Mouse (Mus musculus) heart, embryonic 11.5 days (tissue): ENCODE measurements around the gene Camkk2. TPM values are rescaled to one million over a fixed set of nuclear protein-coding genes. Genes with fewer than 3 reads are reported as not detected.

Source experiments
- ATAC-seq: fragments of 200-750 bp; cut with Nextera tagmentation; replicated peaks from 2 replicates; pipeline ENCODE4 v1.8.0; 2017; ENCODE audit warnings: moderate library complexity; ENCODE audit not compliant: insufficient number of reproducible peaks, low FRiP score, low TSS enrichment
- H3K27ac ChIP-seq: fragments of 300-500 bp; sonication (generic); 2 replicates; pipeline ENCODE4 v1.5.1; 2014; ENCODE audit warnings: mild to moderate bottlenecking, low read depth, low read length
- H3K27me3 ChIP-seq: fragments of 300-500 bp; sonication (generic); 2 replicates; pipeline ENCODE4 v1.6.1; 2014; ENCODE audit warnings: mild to moderate bottlenecking, low read length, mixed read lengths; ENCODE audit not compliant: control insufficient read depth, insufficient read depth
- H3K36me3 ChIP-seq: fragments of 300-500 bp; sonication (generic); 2 replicates; pipeline ENCODE4 v1.6.1; 2014; ENCODE audit warnings: mild to moderate bottlenecking, low read length, moderate library complexity, mixed read lengths; ENCODE audit not compliant: control insufficient read depth, insufficient read depth
- H3K4me1 ChIP-seq: fragments of 300-500 bp; sonication (generic); 2 replicates; pipeline ENCODE4 v1.6.1; 2014; ENCODE audit warnings: low read length; ENCODE audit not compliant: control insufficient read depth, insufficient read depth
- H3K4me2 ChIP-seq: fragments of 300-500 bp; sonication (generic); 2 replicates; pipeline ENCODE4 v1.6.1; 2014; ENCODE audit warnings: mild to moderate bottlenecking, moderate library complexity
- H3K4me3 ChIP-seq: fragments of 300-500 bp; sonication (generic); 2 replicates; pipeline ENCODE4 v1.5.1; 2014; ENCODE audit warnings: low read depth, low read length
- H3K9ac ChIP-seq: fragments of 300-500 bp; sonication (generic); 2 replicates; pipeline ENCODE4 v1.6.1; 2014; ENCODE audit warnings: mild to moderate bottlenecking, low read depth, low read length, moderate library complexity
- H3K9me3 ChIP-seq: fragments of 300-500 bp; sonication (generic); replicated peaks from 2 replicates; pipeline ENCODE4 v1.6.1; 2016; ENCODE audit warnings: low read length; ENCODE audit not compliant: control insufficient read depth
- WGBS: fragments of 180-500 bp; shearing (Covaris S2); extraction: QIAGEN DNeasy Blood & Tissue Kit; methylation state at CpG from one replicate; pipeline ENCODE4 v1.1.7; 2014; ENCODE audit not compliant: insufficient replicate concordance; 5-methylcytosine and 5-hydroxymethylcytosine counted together
- polyA plus RNA-seq: library from polyadenylated mRNA; unstranded; fragments of >200 nt; fragmentation: Nextera tagmentation; extraction: Ambion mirVana; gene quantifications from 2 replicates; pipeline ENCODE4 v1.2.1, GENCODE M21; 2014

Gene Camkk2
- polyA plus RNA-seq, 1 experiment from 2014 or later: 14.0 TPM

DNA sequence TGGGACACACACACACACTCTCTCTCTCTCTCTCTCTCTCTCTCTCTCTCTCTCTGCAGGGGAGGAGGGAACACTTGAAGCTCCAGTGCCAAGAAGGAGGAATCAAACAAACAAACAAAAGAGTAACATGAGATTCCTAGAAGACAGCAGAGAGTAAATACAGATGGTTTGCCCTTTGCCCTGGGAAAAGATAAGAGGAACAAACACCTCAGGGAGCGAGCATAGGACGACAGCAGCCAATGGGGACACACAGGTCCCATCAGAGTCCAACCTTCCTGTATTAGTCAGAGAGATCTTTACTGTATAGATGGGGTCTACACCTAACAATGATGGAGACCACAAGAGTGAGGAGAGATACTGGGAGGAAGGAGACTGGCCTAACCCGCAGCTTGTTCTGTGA, 18.7 kb upstream of the Camkk2 start:
- peaks cover 23% of the 10 kb centered on the region for H3K4me1 ChIP-seq
- 79% methylated on average over 3 of the region's 3 CpGs for WGBS
- H3K9me3 ChIP-seq: no peaks in the 10 kb centered on the region
- peaks cover 53% of the 10 kb centered on the region for H3K36me3 ChIP-seq
- no peak overlapping the region for H3K4me3 ChIP-seq
- no peak overlapping the region for H3K27ac ChIP-seq
- no peak overlapping the region for H3K9ac ChIP-seq
- no peak for ATAC-seq
- H3K4me2 ChIP-seq: no peak overlapping the region
- no peaks in the 10 kb centered on the region for H3K27me3 ChIP-seq

DNA sequence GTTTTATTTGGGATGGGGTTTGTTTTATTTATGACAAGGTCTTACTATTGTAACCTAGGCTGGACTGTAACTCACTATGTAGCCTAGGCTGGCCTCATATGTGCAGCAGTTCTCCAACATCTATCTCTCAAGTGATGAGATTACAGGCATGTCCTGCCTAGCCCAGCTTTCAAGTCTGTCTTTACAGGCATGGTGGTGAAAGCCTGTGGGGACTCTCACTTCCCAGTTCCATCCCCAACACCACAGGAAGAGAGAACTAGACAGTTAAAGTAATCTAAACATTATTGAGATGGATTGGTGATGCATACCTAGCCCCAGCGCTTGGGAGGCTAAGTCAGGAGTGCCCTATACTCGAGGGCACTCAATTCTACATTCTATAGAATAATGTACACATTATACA, 9.5 kb upstream of the Camkk2 start:
- Histone ChIP-seq H3K9ac (no peak overlapping the region), H3K9me3 (no peaks in the 10 kb centered on the region), H3K27me3 (no peaks in the 10 kb centered on the region), H3K36me3 (peaks cover 21% of the 10 kb centered on the region), H3K4me2 (no peak overlapping the region), H3K4me3 (no peak overlapping the region), H3K4me1 (no peaks in the 10 kb centered on the region), H3K27ac (no peak overlapping the region)
- 90% methylated on average over 2 of the region's 2 CpGs for WGBS
- no peak for ATAC-seq

DNA sequence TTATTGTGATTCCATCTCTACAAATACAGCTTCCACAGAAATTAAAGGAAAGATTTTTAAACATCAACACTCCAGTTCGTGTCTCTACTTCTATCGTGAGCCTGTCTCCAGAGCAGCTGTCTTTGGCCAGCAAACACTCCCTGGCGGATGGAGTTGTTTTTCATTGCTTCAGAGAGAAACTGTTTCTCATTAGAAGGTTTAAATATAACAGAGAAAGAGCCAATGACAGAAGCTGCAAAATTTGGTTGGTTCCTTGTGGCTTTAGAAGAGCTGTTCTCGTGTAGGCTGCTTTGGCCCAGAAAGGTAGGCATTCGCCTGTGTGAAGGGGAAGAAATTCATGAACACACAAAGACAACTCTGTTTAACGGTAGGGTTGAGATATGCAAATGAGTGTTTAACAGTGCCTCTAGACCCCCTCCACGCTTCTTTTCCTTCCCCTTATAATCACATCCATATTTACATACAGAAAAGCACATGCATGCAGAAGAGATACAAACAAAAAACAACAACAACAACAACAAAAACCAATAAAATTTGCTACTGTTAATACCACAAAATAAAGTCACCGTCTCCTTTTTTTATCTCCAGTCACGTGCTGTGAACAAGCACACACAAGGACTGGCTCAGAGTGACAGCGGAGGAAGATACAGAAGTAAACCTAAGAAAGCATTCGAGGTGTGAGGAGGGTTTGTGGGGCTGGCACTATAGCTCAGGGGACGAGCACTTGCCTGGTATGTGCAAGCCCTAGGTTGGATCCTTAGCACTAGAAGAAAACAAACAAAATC, 7.0 kb upstream of the Camkk2 start:
- Histone ChIP-seq H3K27ac (peak overlapping the region; percentile 22; the same call in 1 of the 2 replicates), H3K4me1 (no peaks in the 10 kb centered on the region), H3K27me3 (no peaks in the 10 kb centered on the region), H3K9me3 (no peaks in the 10 kb centered on the region), H3K9ac (no peak overlapping the region), H3K4me2 (no peak overlapping the region), H3K4me3 (no peak overlapping the region), H3K36me3 (peaks cover 8% of the 10 kb centered on the region)
- 62% methylated on average over 12 of the region's 12 CpGs for WGBS
- ATAC-seq: no peak

DNA sequence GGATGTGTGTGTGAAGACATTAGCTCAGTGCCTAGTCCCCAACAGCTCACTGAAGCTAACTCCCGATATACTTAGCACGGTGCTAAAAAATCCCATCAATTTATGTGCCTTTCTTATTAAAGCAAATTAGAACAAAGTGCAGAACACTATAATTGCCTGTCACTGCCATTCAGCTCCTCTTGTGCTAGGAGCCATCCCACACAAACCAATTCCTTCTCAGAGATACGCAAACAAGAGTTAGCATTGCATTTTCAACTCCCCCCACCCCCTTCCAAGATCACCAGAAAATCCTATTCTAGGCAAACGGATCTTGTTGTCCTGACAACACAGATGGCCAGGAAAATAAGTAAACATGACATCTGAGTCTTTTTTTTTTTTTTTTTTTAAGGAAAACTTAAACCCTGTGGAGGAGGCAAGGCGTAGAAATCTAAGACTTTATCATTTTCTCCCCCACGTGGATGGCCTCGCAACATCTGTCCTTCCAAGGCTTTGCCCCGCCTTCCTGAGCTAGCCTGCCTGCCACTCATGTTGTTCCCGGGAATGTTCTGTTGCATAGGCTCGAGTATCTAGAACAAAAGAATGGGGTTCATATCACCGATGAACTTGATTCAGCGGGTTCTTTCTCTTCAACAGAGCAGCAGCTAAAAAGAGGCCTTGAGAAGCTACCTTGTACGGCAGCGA, 4.7 kb upstream of the Camkk2 start:
- Histone ChIP-seq H3K9me3 (no peaks in the 10 kb centered on the region), H3K4me1 (no peaks in the 10 kb centered on the region), H3K27ac (no peak overlapping the region), H3K4me3 (no peak overlapping the region), H3K9ac (no peak overlapping the region), H3K27me3 (no peaks in the 10 kb centered on the region), H3K4me2 (no peak overlapping the region), H3K36me3 (peaks cover 4% of the 10 kb centered on the region)
- 57% methylated on average over 14 of the region's 14 CpGs for WGBS
- ATAC-seq: no peak

DNA sequence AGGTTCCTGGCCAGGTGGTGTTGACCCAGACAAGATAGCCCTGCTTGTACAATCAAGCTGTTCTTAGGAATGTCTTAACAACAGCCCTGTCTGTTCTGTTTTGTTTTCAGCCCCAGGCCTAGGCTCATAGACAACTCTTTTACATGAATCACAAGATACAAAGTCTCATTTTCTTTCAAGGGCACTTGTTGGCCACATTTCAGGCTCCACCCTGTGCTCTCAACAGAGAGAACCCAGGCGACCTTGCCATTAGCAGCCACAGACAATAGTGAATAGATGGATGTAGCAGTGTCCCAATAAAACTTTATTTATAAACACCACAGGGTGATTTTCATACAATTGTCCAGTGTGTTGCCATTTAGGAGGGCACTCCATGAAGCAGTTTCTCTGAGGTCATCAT, 2.9 kb upstream of the Camkk2 start:
- WGBS: 45% methylated on average over 1 of the region's 1 CpGs
- H3K9me3 ChIP-seq: no peaks in the 10 kb centered on the region
- no peaks in the 10 kb centered on the region for H3K27me3 ChIP-seq
- H3K27ac ChIP-seq: no peak overlapping the region
- H3K4me2 ChIP-seq: no peak overlapping the region
- H3K4me1 ChIP-seq: peaks cover 6% of the 10 kb centered on the region; the same call in 1 of the 2 replicates
- H3K36me3 ChIP-seq: no peaks in the 10 kb centered on the region
- ATAC-seq: no peak
- no peak overlapping the region for H3K9ac ChIP-seq
- no peak overlapping the region for H3K4me3 ChIP-seq

GRCm38 (mm10) chr5:122780791-122781432, 1.7 kb upstream of the Camkk2 start:
- Histone ChIP-seq H3K9me3 (no peaks in the 10 kb centered on the region), H3K27ac (no peak overlapping the region), H3K36me3 (no peaks in the 10 kb centered on the region), H3K4me2 (no peak overlapping the region), H3K4me1 (peaks cover 6% of the 10 kb centered on the region; the same call in 1 of the 2 replicates), H3K9ac (no peak overlapping the region), H3K4me3 (no peak overlapping the region), H3K27me3 (no peaks in the 10 kb centered on the region)
- 85% methylated on average over 19 of the region's 19 CpGs for WGBS
- ATAC-seq: no peak

- Histone ChIP-seq H3K36me3 (no peaks in the 10 kb centered on the region), H3K4me3 (peak overlapping the region; percentile 94), H3K27ac (no peak overlapping the region), H3K9ac (peak overlapping the region; percentile 87), H3K4me2 (peak overlapping the region; percentile 98), H3K9me3 (no peaks in the 10 kb centered on the region), H3K27me3 (no peaks in the 10 kb centered on the region), H3K4me1 (peaks cover 13% of the 10 kb centered on the region; the same call in 1 of the 2 replicates)
- WGBS: 2% methylated on average over 47 of the region's 55 CpGs
- ATAC-seq: peak; percentile 32
These were observed 680 bp downstream of the Camkk2 start for GRCm38 (mm10) chr5:122778231-122779226.

GRCm38 (mm10) chr5:122777322-122777721, 1.9 kb downstream of the Camkk2 start:
- peaks cover 13% of the 10 kb centered on the region; the same call in 1 of the 2 replicates for H3K4me1 ChIP-seq
- no peak overlapping the region for H3K27ac ChIP-seq
- H3K36me3 ChIP-seq: no peaks in the 10 kb centered on the region
- H3K4me3 ChIP-seq: no peak overlapping the region
- no peak overlapping the region for H3K4me2 ChIP-seq
- no peak overlapping the region for H3K9ac ChIP-seq
- H3K9me3 ChIP-seq: no peaks in the 10 kb centered on the region
- ATAC-seq: no peak
- H3K27me3 ChIP-seq: no peaks in the 10 kb centered on the region
- 49% methylated on average over 2 of the region's 2 CpGs for WGBS
